Mouse (Mus musculus) liver, adult 2 months (tissue): ENCODE measurements at regions not wholly inside any gene's neighbourhood (a gene's known extent, or its start where the extent isn't known, plus 50 kb on each side); places are given as distances from the start of the nearest gene placed in this dataset.
A peak's percentile ranks its signal among the peaks of the same experiment; 100 is the strongest.

Experiments
- DNase-seq: peaks from one replicate; pipeline ENCODE4 v3.0.0-alpha.2; 2011; ENCODE audit warnings: low read depth, low spot score; ENCODE audit errors: extremely low read depth
- H3K27ac ChIP-seq: fragments of 200-500 bp; replicated peaks from 2 replicates; pipeline ENCODE4 v1.5.1; 2012; ENCODE audit warnings: low read depth, mild to moderate bottlenecking, control low read depth, inconsistent platforms, low read length; ENCODE audit not compliant: insufficient read depth
- H3K27me3 ChIP-seq: fragments of 200-500 bp; 2 replicates; pipeline ENCODE4 v1.6.1; 2012; ENCODE audit warnings: mild to moderate bottlenecking, moderate library complexity, low read length, inconsistent platforms; ENCODE audit not compliant: control insufficient read depth, insufficient read depth
- H3K36me3 ChIP-seq: fragments of 200-500 bp; 2 replicates; pipeline ENCODE4 v1.6.1; 2012; ENCODE audit warnings: low read length, inconsistent platforms; ENCODE audit not compliant: control insufficient read depth, insufficient read depth
- H3K4me1 ChIP-seq: fragments of 200-500 bp; 2 replicates; pipeline ENCODE4 v1.6.1; 2011; ENCODE audit warnings: low read length; ENCODE audit not compliant: control insufficient read depth, insufficient read depth
- H3K4me3 ChIP-seq: fragments of 200-500 bp; 2 replicates; pipeline ENCODE4 v1.5.1; 2011; ENCODE audit warnings: low read depth, mild to moderate bottlenecking, control low read depth, low read length, moderate library complexity; ENCODE audit not compliant: insufficient read depth
- H3K79me2 ChIP-seq: fragments of 200-500 bp; 2 replicates; pipeline ENCODE4 v1.6.1; 2012; ENCODE audit warnings: inconsistent platforms, mild to moderate bottlenecking, low read length, moderate library complexity; ENCODE audit not compliant: control insufficient read depth, insufficient read depth
- H3K9ac ChIP-seq: fragments of 200-500 bp; 2 replicates; pipeline ENCODE4 v1.6.1; 2012; ENCODE audit warnings: low read depth, mild to moderate bottlenecking, control low read depth, inconsistent platforms, low read length
- CTCF ChIP-seq: fragments of 200-500 bp; IDR thresholded peaks from 2 replicates; pipeline ENCODE4 v1.5.1; 2011; ENCODE audit warnings: low read depth, low read length, control low read depth
- POLR2A ChIP-seq: fragments of 200-500 bp; IDR thresholded peaks from 2 replicates; pipeline ENCODE4 v1.6.1; 2011; ENCODE audit warnings: low read length, control low read depth; ENCODE audit not compliant: insufficient read depth; ENCODE audit errors: extremely low read depth
- WGBS: fragments of 180-500 bp; shearing (Covaris S2); methylation state at CpG from one replicate; pipeline ENCODE4 v1.1.7; 2018; 5-methylcytosine and 5-hydroxymethylcytosine counted together

DNA sequence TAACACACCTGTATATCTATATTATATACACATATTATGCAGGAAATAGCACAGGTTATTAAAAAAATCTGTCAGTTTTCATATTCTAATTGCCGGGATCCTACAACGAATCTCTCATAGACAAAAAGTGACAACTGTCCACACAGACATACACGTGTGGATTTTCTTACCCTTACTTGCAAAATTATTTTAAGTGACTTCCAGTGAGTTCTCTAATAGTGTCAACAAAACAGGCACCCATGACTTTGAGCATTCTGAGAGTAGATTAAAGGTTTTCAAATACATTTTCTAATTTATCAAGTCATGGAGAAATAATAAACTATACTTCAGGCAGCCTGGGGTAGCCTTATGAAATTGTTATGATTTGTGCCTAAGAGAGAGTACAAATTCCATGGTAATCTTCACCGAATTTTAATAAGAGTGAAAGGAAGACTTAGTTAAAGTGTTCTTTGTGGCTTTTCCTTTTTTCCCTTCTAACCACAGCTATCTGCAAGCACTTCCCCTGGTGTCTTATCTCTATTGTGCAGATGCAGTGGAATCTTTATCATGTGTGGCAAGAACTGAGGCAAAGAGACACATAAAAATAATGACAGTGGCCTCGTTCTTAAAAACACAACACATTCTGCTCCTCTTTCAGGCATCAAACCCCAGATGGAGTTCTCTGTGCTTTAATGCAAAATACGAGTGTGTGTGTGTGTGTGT is 373.8 kb upstream of the Slco3a1 start:
- DNase-seq, result no peak
- Histone ChIP-seq H3K79me2 (no peaks in the 10 kb centered on the region), H3K4me3 (no peak overlapping the region), H3K27ac (no peak overlapping the region), H3K36me3 (no peaks in the 10 kb centered on the region), H3K27me3 (no peaks in the 10 kb centered on the region), H3K9ac (no peak overlapping the region), H3K4me1 (no peaks in the 10 kb centered on the region)
- WGBS, result 64% methylated on average over 6 of the region's 6 CpGs
- TF ChIP-seq CTCF, result no peak
- TF ChIP-seq POLR2A, result no peak

DNA sequence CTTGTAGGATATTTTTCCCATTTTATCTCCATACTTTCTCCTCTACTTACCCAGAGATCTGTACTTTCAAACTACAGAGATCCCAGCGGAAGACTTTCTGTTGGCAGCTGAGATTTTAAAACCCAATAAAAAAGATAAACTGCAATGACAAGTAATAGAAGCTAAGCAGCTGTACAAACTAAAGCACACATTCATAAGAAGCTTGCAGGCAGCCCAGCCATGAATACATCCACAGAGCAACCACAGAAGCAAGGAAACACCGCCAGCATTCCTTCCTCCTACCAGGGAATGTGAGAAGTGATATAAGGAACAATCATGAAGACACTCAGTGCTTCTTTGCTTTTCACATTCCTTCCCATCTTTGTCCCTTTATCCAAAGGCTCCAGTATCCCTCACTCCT is 372.1 kb upstream of the Slco3a1 start:
- no peaks in the 10 kb centered on the region for H3K4me1 ChIP-seq
- no peaks in the 10 kb centered on the region for H3K79me2 ChIP-seq
- H3K27ac ChIP-seq, result no peak overlapping the region
- 54% methylated on average over 2 of the region's 2 CpGs for WGBS
- no peak overlapping the region for H3K9ac ChIP-seq
- DNase-seq, result no peak
- H3K4me3 ChIP-seq, result no peak overlapping the region
- no peaks in the 10 kb centered on the region for H3K27me3 ChIP-seq
- no peak for TF ChIP-seq CTCF
- TF ChIP-seq POLR2A, result no peak
- no peaks in the 10 kb centered on the region for H3K36me3 ChIP-seq

DNA sequence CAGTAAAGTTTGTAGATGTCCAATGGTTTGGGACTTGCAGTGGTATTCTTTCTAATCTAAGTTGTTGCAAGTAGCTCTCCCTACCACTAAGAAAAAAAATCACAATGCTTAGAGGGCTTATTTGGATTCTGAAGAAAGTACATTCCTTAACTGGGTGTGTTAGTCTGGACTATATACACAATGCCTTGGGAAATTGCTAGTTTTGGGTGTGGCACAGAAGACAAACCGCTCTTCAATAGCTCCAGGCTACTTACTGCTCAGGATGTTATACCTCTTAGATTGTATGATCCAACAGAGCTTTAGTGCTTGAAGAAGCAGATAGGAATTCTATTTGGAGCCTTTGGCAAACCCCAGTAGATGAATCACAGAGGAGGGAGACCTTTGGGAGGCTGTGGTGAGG is 369.6 kb upstream of the Slco3a1 start:
- 93% methylated on average over 1 of the region's 1 CpGs for WGBS
- Histone ChIP-seq H3K9ac (no peak overlapping the region), H3K4me1 (no peaks in the 10 kb centered on the region), H3K27me3 (no peaks in the 10 kb centered on the region), H3K27ac (no peak overlapping the region), H3K79me2 (no peaks in the 10 kb centered on the region), H3K4me3 (no peak overlapping the region), H3K36me3 (no peaks in the 10 kb centered on the region)
- no peak for TF ChIP-seq POLR2A
- TF ChIP-seq CTCF, result no peak
- DNase-seq, result no peak

DNA sequence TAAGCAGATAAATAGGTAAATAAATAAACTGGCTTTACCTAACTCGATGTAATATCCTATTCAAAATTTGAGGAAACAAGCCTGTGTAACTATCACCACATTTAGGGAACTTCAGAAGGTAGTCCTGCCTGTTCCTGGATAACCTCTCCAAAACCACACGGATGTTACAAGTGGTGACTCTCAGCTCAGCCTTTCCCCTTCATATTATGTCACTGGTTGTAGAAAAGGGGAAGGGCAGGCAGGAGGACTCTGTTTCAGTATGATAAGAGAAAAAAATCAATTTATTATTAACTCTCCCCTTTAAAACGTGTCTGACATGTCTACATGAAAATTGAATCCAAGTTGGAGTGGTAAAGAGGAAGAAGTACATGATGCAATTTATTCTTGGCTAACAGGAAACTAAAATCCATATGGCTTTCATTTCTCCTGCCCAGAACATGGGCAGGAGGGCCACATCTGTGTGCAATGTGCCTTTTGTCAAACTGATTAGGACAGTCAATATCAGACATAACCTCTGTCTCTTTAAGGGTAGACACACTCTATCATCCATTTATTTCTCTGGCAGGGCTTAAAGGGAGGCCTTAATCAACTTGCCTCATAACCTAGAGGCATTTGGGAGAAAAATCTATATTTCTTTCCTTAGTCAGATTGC is 353.9 kb upstream of the Slco3a1 start:
- 44% methylated on average over 3 of the region's 3 CpGs for WGBS
- H3K27me3 ChIP-seq, result no peaks in the 10 kb centered on the region
- H3K9ac ChIP-seq, result no peak overlapping the region
- no peaks in the 10 kb centered on the region for H3K79me2 ChIP-seq
- no peaks in the 10 kb centered on the region for H3K36me3 ChIP-seq
- TF ChIP-seq POLR2A, result no peak
- TF ChIP-seq CTCF, result no peak
- H3K4me1 ChIP-seq, result no peaks in the 10 kb centered on the region
- no peak overlapping the region for H3K27ac ChIP-seq
- no peak overlapping the region for H3K4me3 ChIP-seq
- peak; percentile 1 for DNase-seq

DNA sequence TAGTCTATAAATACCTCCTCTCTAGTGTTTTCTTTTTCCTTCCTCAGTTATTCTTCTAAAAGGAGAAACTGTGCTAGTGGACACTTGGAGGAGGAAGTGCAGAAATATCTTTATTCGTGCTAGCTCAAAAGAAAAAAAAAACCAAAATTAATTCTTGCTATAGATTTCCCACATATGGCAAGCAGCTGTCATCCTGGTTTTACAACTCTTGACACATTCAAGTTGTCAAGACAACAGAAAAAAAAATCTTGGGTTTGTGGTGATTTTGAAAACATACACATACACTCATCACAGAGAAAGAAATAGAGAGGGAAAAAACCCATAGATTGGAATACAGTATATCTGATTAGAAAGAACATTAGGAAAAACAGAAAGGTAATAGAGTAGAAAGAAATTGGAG is 352.8 kb upstream of the Slco3a1 start:
- WGBS, result 61% methylated on average over 1 of the region's 1 CpGs
- DNase-seq, result no peak

DNA sequence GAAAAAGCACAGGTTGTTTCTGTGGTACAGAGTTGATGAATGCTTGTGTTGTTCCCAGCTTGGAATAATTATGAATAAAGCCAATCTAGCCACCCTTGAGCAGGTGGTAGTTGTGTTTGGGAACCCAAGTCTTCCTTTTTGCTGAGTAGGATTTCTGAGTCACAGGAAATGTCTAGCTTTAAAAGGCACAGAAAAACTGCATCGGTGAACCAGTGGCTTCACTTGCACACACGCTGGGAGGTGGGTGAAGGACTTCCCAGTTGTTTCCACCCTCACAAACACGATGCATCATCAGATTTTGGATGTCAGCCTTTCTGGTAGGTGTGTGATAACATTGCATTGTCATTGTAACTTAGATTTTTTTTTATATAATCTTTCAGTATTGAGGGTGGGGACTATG is 322.9 kb upstream of the Slco3a1 start:
- 56% methylated on average over 3 of the region's 3 CpGs for WGBS
- TF ChIP-seq CTCF, result no peak
- TF ChIP-seq POLR2A, result no peak
- no peaks in the 10 kb centered on the region for H3K27me3 ChIP-seq
- no peaks in the 10 kb centered on the region for H3K79me2 ChIP-seq
- no peaks in the 10 kb centered on the region for H3K36me3 ChIP-seq
- H3K4me3 ChIP-seq, result no peak overlapping the region
- H3K9ac ChIP-seq, result no peak overlapping the region
- DNase-seq, result no peak
- H3K4me1 ChIP-seq, result no peaks in the 10 kb centered on the region
- no peak overlapping the region for H3K27ac ChIP-seq

More for the DNA sequence above, 352.8 kb upstream of the Slco3a1 start:
- no peaks in the 10 kb centered on the region for H3K36me3 ChIP-seq
- no peak overlapping the region for H3K27ac ChIP-seq
- H3K9ac ChIP-seq, result no peak overlapping the region
- H3K79me2 ChIP-seq, result no peaks in the 10 kb centered on the region
- H3K4me3 ChIP-seq, result no peak overlapping the region
- TF ChIP-seq CTCF (no peak), POLR2A (no peak)
- H3K27me3 ChIP-seq, result no peaks in the 10 kb centered on the region
- no peaks in the 10 kb centered on the region for H3K4me1 ChIP-seq
